Mouse (Mus musculus) midbrain, postnatal 0 days (tissue): Measurements from ENCODE around the gene BC004004. TPM values are rescaled to one million over a fixed set of nuclear protein-coding genes. Genes with fewer than 3 reads are reported as not detected.
"Not testable (repeated sequence)": the region's sequence is repeated elsewhere in the genome, so short reads cannot be mapped to it uniquely, and the experiment has no call there.

Experiments
- ATAC-seq: fragments of 200-750 bp; cut with Nextera tagmentation; 2 replicates; pipeline ENCODE4 v1.8.0; 2017; ENCODE audit warnings: moderate number of reproducible peaks, mild to moderate bottlenecking, moderate TSS enrichment, moderate library complexity; ENCODE audit not compliant: low FRiP score
- DNase-seq: peaks from one replicate; pipeline ENCODE4 v3.0.0-alpha.2; 2015; ENCODE audit warnings: low spot score
- H3K27ac ChIP-seq: fragments of 300-500 bp; sonication (generic); 2 replicates; pipeline ENCODE4 v1.5.1; 2014; ENCODE audit warnings: low read depth, mild to moderate bottlenecking, low read length, mixed read lengths
- H3K27me3 ChIP-seq: fragments of 300-500 bp; sonication (generic); 2 replicates; pipeline ENCODE4 v1.6.1; 2014; ENCODE audit warnings: low read length, control low read depth, mixed read lengths; ENCODE audit not compliant: insufficient read depth
- H3K36me3 ChIP-seq: fragments of 300-500 bp; sonication (generic); 2 replicates; pipeline ENCODE4 v1.6.1; 2014; ENCODE audit warnings: low read length, control low read depth, mixed read lengths; ENCODE audit not compliant: insufficient read depth
- H3K4me1 ChIP-seq: fragments of 300-500 bp; sonication (generic); 2 replicates; pipeline ENCODE4 v1.6.1; 2014; ENCODE audit warnings: mild to moderate bottlenecking, control low read depth, antibody characterized with exemption, low read length, mixed read lengths; ENCODE audit not compliant: insufficient read depth
- H3K4me2 ChIP-seq: fragments of 300-500 bp; sonication (generic); 2 replicates; pipeline ENCODE4 v1.6.1; 2014; ENCODE audit warnings: low read depth, mild to moderate bottlenecking, low read length, mixed read lengths; ENCODE audit not compliant: poor library complexity, severe bottlenecking
- H3K4me3 ChIP-seq: fragments of 300-500 bp; sonication (generic); 2 replicates; pipeline ENCODE4 v1.5.1; 2014; ENCODE audit warnings: low read depth, mild to moderate bottlenecking, low read length, moderate library complexity
- H3K9ac ChIP-seq: fragments of 300-500 bp; sonication (generic); replicated peaks from 2 replicates; pipeline ENCODE4 v1.6.1; 2014; ENCODE audit warnings: mild to moderate bottlenecking, low read length, moderate library complexity, mixed read lengths; ENCODE audit not compliant: poor library complexity, severe bottlenecking
- H3K9me3 ChIP-seq: fragments of 300-500 bp; sonication (generic); 2 replicates; pipeline ENCODE4 v1.6.1; 2016; ENCODE audit warnings: low read length, control low read depth
- CTCF ChIP-seq: IDR thresholded peaks from 2 replicates; pipeline ENCODE4 v1.5.1; 2016; ENCODE audit warnings: antibody characterized with exemption, mild to moderate bottlenecking
- WGBS: fragments of 180-500 bp; shearing (Covaris S2); extraction: QIAGEN DNeasy Blood & Tissue Kit; methylation state at CpG from one replicate; pipeline ENCODE4 v1.1.7; 2014; 5-methylcytosine and 5-hydroxymethylcytosine counted together
- polyA plus RNA-seq: library from polyadenylated mRNA; unstranded; fragments of >200 nt; fragmentation: Nextera tagmentation; extraction: Ambion mirVana; gene quantifications from 2 replicates; pipeline ENCODE4 v1.2.1, GENCODE M21; 2015
- total RNA-seq: library from RNA; depleted of rRNA; stranded (reverse); fragments of >200 nt; gene quantifications from 2 replicates; pipeline ENCODE4 v1.2.3, GENCODE M21; 2014

BC004004 gene
- total and polyA plus RNA-seq, 2 experiments from 2014 or later, result 120 to 146 TPM

GRCm38 (mm10) chr17:29312082-29312481 is 43.5 kb downstream of the BC004004 start:
- Histone ChIP-seq H3K9ac (no peak overlapping the region), H3K27me3 (no peaks in the 10 kb centered on the region), H3K9me3 (no peaks in the 10 kb centered on the region), H3K4me1 (no peaks in the 10 kb centered on the region), H3K4me2 (no peak overlapping the region), H3K36me3 (no peaks in the 10 kb centered on the region), H3K27ac (no peak overlapping the region), H3K4me3 (no peak overlapping the region)
- DNase-seq (no peak), ATAC-seq (no peak)
- 78% methylated on average over 2 of the region's 2 CpGs for WGBS
- no peak for TF ChIP-seq CTCF

- Histone ChIP-seq H3K4me3 (no peak overlapping the region), H3K9me3 (no peaks in the 10 kb centered on the region), H3K4me2 (no peak overlapping the region), H3K27ac (no peak overlapping the region), H3K4me1 (no peaks in the 10 kb centered on the region), H3K9ac (no peak overlapping the region), H3K36me3 (no peaks in the 10 kb centered on the region), H3K27me3 (no peaks in the 10 kb centered on the region)
- ATAC-seq (no peak), DNase-seq (no peak)
- TF ChIP-seq CTCF, result peak; percentile 31; the same call in 1 of the 2 replicates
These were observed 44.7 kb downstream of the BC004004 start for GRCm38 (mm10) chr17:29313300-29313699.

- Histone ChIP-seq H3K27me3 (no peaks in the 10 kb centered on the region), H3K4me2 (no peak overlapping the region), H3K4me3 (no peak overlapping the region), H3K36me3 (no peaks in the 10 kb centered on the region), H3K27ac (no peak overlapping the region), H3K9ac (no peak overlapping the region), H3K4me1 (peaks cover 6% of the 10 kb centered on the region; the same call in 1 of the 2 replicates), H3K9me3 (no peaks in the 10 kb centered on the region)
- TF ChIP-seq CTCF, result no peak
- 45% methylated on average over 9 of the region's 9 CpGs for WGBS
- DNase-seq (no peak), ATAC-seq (no peak)
These were observed 47.3 kb downstream of the BC004004 start for GRCm38 (mm10) chr17:29315672-29316465.

- WGBS, result 51% methylated on average over 3 of the region's 3 CpGs
- Histone ChIP-seq H3K4me1 (peaks cover 6% of the 10 kb centered on the region; the same call in 1 of the 2 replicates), H3K9ac (no peak overlapping the region), H3K36me3 (no peaks in the 10 kb centered on the region), H3K9me3 (no peaks in the 10 kb centered on the region), H3K27ac (no peak overlapping the region), H3K4me3 (no peak overlapping the region), H3K4me2 (no peak overlapping the region), H3K27me3 (no peaks in the 10 kb centered on the region)
- DNase-seq, result no peak
- no peak for ATAC-seq
- no peak for TF ChIP-seq CTCF
These were observed 48.3 kb downstream of the BC004004 start for GRCm38 (mm10) chr17:29316891-29317290.

GRCm38 (mm10) chr17:29317380-29317779 is 48.8 kb downstream of the BC004004 start, which contains the start of gene Pi16:
Gene Pi16, plus strand, starts transcription at chr17:29317680.
- not testable (repeated sequence) for H3K4me1 ChIP-seq, H3K27ac ChIP-seq, H3K9me3 ChIP-seq, H3K36me3 ChIP-seq, DNase-seq, H3K9ac ChIP-seq, H3K4me3 ChIP-seq, H3K4me2 ChIP-seq, H3K27me3 ChIP-seq, ATAC-seq
- WGBS, result 82% methylated on average over 2 of the region's 3 CpGs

- 60% methylated on average over 6 of the region's 6 CpGs for WGBS
- no peak overlapping the region for H3K27ac ChIP-seq
- H3K4me3 ChIP-seq, result no peak overlapping the region
- no peaks in the 10 kb centered on the region; the same call in 1 of the 2 replicates for H3K27me3 ChIP-seq
- H3K4me2 ChIP-seq, result no peak overlapping the region
- peaks cover 6% of the 10 kb centered on the region; the same call in 1 of the 2 replicates for H3K4me1 ChIP-seq
- H3K9ac ChIP-seq, result peak overlapping the region; percentile 8; the same call in 1 of the 2 replicates
- H3K36me3 ChIP-seq, result no peaks in the 10 kb centered on the region
- DNase-seq (no peak), ATAC-seq (no peak)
- TF ChIP-seq CTCF, result no peak
- no peaks in the 10 kb centered on the region for H3K9me3 ChIP-seq
These were observed 50.2 kb downstream of the BC004004 start for GRCm38 (mm10) chr17:29318731-29319250.
